Mouse (Mus musculus): ENCODE measurements around the gene Spx.

GRCm38 (mm10) chr6:142386285-142387010 lies 26.8 kb upstream of the Spx start:
- TF ChIP-seq POLR2A (IDR thresholded peaks at IDR 0.05; ENCODE audit: borderline replicate concordance, low read depth, low read length), result no peak
- no peak for TF ChIP-seq CTCF (IDR thresholded peaks at IDR 0.05; ENCODE audit: low read depth, low read length)

Data from bone marrow macrophage, adult 2 months (primary cell).